Mouse (Mus musculus) spleen, adult 2 months (tissue): ENCODE measurements around the gene Brsk1. TPM values are rescaled to one million over a fixed set of nuclear protein-coding genes. Genes with fewer than 3 reads are reported as not detected.

Experiments
- DNase-seq, 2 experiments: peaks; one replicate each; pipeline versions ENCODE4 v3.0.0 to v3.0.0-alpha.2; 2012 to 2021; ENCODE audit warnings: low spot score in 2 of 2, low read depth in 1 of 2
- H3K27ac ChIP-seq: fragments of 200-500 bp; 2 replicates; pipeline ENCODE4 v1.5.1; 2012; ENCODE audit warnings: low read length, inconsistent platforms; ENCODE audit not compliant: insufficient read depth
- H3K27me3 ChIP-seq: fragments of 200-500 bp; 2 replicates; pipeline ENCODE4 v1.6.1; 2012; ENCODE audit warnings: mild to moderate bottlenecking, moderate library complexity, low read length, inconsistent platforms; ENCODE audit not compliant: control insufficient read depth, insufficient read depth
- H3K36me3 ChIP-seq: fragments of 200-500 bp; 2 replicates; pipeline ENCODE4 v1.6.1; 2012; ENCODE audit warnings: mild to moderate bottlenecking, low read length, inconsistent platforms; ENCODE audit not compliant: control insufficient read depth, insufficient read depth
- H3K4me1 ChIP-seq: fragments of 200-500 bp; 2 replicates; pipeline ENCODE4 v1.6.1; 2011; ENCODE audit warnings: inconsistent platforms; ENCODE audit not compliant: control insufficient read depth, insufficient read depth, insufficient read length
- H3K4me3 ChIP-seq: fragments of 200-500 bp; 2 replicates; pipeline ENCODE4 v1.5.1; 2011; ENCODE audit warnings: mild to moderate bottlenecking, inconsistent platforms; ENCODE audit not compliant: insufficient read depth, insufficient read length; ENCODE audit errors: extremely low read depth
- CTCF ChIP-seq: fragments of 200-500 bp; IDR thresholded peaks from 2 replicates; pipeline ENCODE4 v1.5.1; 2011; ENCODE audit warnings: mild to moderate bottlenecking, inconsistent platforms; ENCODE audit not compliant: insufficient read depth, insufficient read length, insufficient replicate concordance; ENCODE audit errors: extremely low read depth
- POLR2A ChIP-seq: fragments of 200-500 bp; IDR thresholded peaks from 2 replicates; pipeline ENCODE4 v1.6.1; 2011; ENCODE audit warnings: low read depth, low read length, inconsistent platforms
- WGBS: fragments of 180-500 bp; shearing (Covaris S2); methylation state at CpG from one replicate; pipeline ENCODE4 v1.1.7; 2018; 5-methylcytosine and 5-hydroxymethylcytosine counted together
- polyA plus RNA-seq: library from polyadenylated mRNA; depleted of rRNA; stranded (reverse); fragments of >200 nt; gene quantifications from 2 replicates; pipeline ENCODE4 v1.2.3, GENCODE M21; 2012

Gene Brsk1
- polyA plus RNA-seq, 1 experiment, result 0.84 TPM

- Histone ChIP-seq H3K36me3 (0 out of 2 replicates have a peak, but pooled peaks cover under 1% of the 10 kb centered on the region), H3K27me3 (no peaks in the 10 kb centered on the region), H3K27ac (peak overlapping the region; percentile 74), H3K4me3 (peak overlapping the region; percentile 6; the same call in 1 of the 2 replicates), H3K4me1 (peaks cover 51% of the 10 kb centered on the region)
- peak; percentile 39 to 48 for DNase-seq
- TF ChIP-seq POLR2A (no peak), CTCF (no peak)
- 13% methylated on average over 8 of the region's 8 CpGs for WGBS
Observed at GRCm38 (mm10) chr7:4651581-4651980, 38.8 kb upstream of the Brsk1 start.

GRCm38 (mm10) chr7:4652726-4653125 lies 37.7 kb upstream of the Brsk1 start:
- 33% methylated on average over 5 of the region's 5 CpGs for WGBS
- Histone ChIP-seq H3K27ac (peak overlapping the region; percentile 96), H3K27me3 (no peaks in the 10 kb centered on the region), H3K4me1 (peaks cover 49% of the 10 kb centered on the region), H3K4me3 (no peak overlapping the region), H3K36me3 (no peaks in the 10 kb centered on the region)
- DNase-seq, result no peak
- TF ChIP-seq CTCF (no peak), POLR2A (no peak)

DNA sequence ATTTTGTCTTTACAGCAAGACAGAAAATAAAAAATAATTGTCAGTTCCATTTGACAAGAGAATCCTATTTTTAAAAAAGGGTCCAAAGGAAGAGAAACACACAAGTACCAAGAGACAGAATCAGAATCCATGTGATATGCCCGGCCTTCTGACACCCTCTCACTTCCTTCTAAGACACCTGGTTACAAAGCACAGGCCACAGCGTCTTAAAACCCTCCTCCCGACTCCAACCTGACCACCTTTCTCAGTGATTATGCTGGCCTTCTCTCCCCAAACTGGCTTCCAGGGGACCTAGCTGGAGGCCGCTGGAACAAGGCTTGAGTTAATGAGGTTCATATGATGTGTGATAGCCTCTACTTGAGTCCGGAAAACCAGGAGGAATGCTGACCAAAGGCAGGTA lies 37.1 kb upstream of the Brsk1 start:
- Histone ChIP-seq H3K4me3 (peak overlapping the region; percentile 38; the same call in 1 of the 2 replicates), H3K27me3 (no peaks in the 10 kb centered on the region), H3K36me3 (no peaks in the 10 kb centered on the region), H3K4me1 (peaks cover 44% of the 10 kb centered on the region), H3K27ac (peak overlapping the region; percentile 96)
- 10% methylated on average over 5 of the region's 5 CpGs for WGBS
- TF ChIP-seq POLR2A (no peak), CTCF (no peak)
- DNase-seq, result no peak

- DNase-seq, result peak; percentile 77 to 87
- TF ChIP-seq CTCF, result no peak
- TF ChIP-seq POLR2A, result peak; percentile 3; the same call in 1 of the 2 replicates
- peaks cover 44% of the 10 kb centered on the region for H3K4me1 ChIP-seq
- H3K27ac ChIP-seq, result peak overlapping the region; percentile 97
- H3K4me3 ChIP-seq, result peak overlapping the region; percentile 38
- 2% methylated on average over 7 of the region's 7 CpGs for WGBS
- H3K27me3 ChIP-seq, result no peaks in the 10 kb centered on the region
- no peaks in the 10 kb centered on the region for H3K36me3 ChIP-seq
Observed at GRCm38 (mm10) chr7:4653780-4654179, 36.6 kb upstream of the Brsk1 start.

- no peaks in the 10 kb centered on the region for H3K36me3 ChIP-seq
- peak overlapping the region; percentile 97 for H3K27ac ChIP-seq
- peaks cover 44% of the 10 kb centered on the region for H3K4me1 ChIP-seq
- TF ChIP-seq POLR2A, result no peak
- no peak for TF ChIP-seq CTCF
- DNase-seq, result no peak
- 1% methylated on average over 2 of the region's 2 CpGs for WGBS
- peak overlapping the region; percentile 26 for H3K4me3 ChIP-seq
- no peaks in the 10 kb centered on the region for H3K27me3 ChIP-seq
Observed at GRCm38 (mm10) chr7:4654221-4654620, 36.2 kb upstream of the Brsk1 start.

DNA sequence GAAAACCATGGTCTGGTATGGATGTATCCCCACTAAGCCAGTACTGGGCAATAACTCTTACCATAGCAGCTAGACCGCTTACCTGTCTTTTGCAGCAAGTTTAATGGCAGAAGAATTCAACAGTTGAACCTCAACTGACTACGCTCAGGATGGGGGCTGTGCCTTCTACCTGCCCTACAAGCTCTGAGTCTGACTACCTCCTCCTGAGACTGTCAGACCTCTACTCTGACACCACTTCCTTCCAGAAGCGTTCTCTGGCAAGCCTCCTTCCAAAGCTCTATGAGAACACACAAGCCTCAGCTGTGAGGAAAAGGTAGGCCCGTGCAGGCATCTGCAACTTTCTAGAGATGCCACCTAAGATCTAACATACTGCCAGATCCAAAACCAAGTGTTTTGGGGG lies 35.0 kb upstream of the Brsk1 start:
- 20% methylated on average over 4 of the region's 4 CpGs for WGBS
- no peak for DNase-seq
- Histone ChIP-seq H3K4me3 (peak overlapping the region; percentile 1; the same call in 1 of the 2 replicates), H3K27ac (peak overlapping the region; percentile 11), H3K36me3 (no peaks in the 10 kb centered on the region), H3K27me3 (no peaks in the 10 kb centered on the region), H3K4me1 (peaks cover 44% of the 10 kb centered on the region)
- TF ChIP-seq POLR2A (no peak), CTCF (no peak)

- 14% methylated on average over 1 of the region's 1 CpGs for WGBS
- DNase-seq, result no peak
- TF ChIP-seq CTCF (no peak), POLR2A (no peak)
Observed at GRCm38 (mm10) chr7:4655916-4656315, 34.5 kb upstream of the Brsk1 start.

More at GRCm38 (mm10) chr7:4655916-4656315, 34.5 kb upstream of the Brsk1 start:
- Histone ChIP-seq H3K27ac (peak overlapping the region; percentile 11), H3K36me3 (no peaks in the 10 kb centered on the region), H3K27me3 (no peaks in the 10 kb centered on the region), H3K4me3 (no peak overlapping the region), H3K4me1 (peaks cover 44% of the 10 kb centered on the region)
